Mouse (Mus musculus): ENCODE data around the gene Suv39h2. TPM values are rescaled to one million over a fixed set of nuclear protein-coding genes. Genes with fewer than 3 reads are reported as not detected.

Gene Suv39h2
- polyA plus RNA-seq (2014; fragmentation: Nextera tagmentation; extraction: Ambion mirVana) = 49.3 and 51.0 TPM in 2 replicates

DNA sequence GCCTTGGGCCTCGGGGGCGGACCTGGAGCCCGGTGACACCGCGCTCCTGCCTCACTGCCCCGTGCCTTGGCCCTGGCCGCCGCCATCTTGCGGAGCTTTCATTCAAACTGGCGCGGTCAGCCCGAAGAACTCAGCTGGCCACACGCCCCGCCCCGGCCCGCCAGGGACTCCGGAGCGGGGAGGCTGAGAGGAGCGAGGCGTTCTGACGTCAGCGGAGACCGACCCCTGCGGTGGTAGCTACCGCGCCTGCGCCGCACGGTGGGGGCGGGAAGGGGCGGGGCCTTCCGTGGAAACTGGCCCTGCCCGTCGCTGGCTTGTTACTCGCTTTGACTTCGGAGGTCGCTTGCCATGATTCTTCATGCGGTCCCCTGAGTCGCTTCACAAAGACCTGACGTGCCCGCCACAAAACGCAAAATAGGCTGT is at the start of gene Suv39h2:
Gene Suv39h2, minus strand, starts transcription at position 171 of the 423 bp plus-strand sequence.
- no peaks in the 10 kb centered on the region for H3K27me3 ChIP-seq (ENCODE audit: control insufficient read depth, insufficient read depth, low read length)
- no peaks in the 10 kb centered on the region for H3K9me3 ChIP-seq (ENCODE audit: control insufficient read depth, low read length)
- H3K4me3 ChIP-seq (ENCODE audit: low read depth, low read length) = peak within 1 kb of the TSS; percentile 85
- ATAC-seq (replicated peaks; ENCODE audit: low FRiP score) = peak; percentile 97
- peak within 1 kb of the TSS; percentile 95 for H3K9ac ChIP-seq (ENCODE audit: low read length)
- peak within 1 kb of the TSS; percentile 62 for H3K4me2 ChIP-seq (ENCODE audit: low read depth, low read length, severe bottlenecking)
- DNase-seq (ENCODE audit: low spot score) = peak; percentile 99
- H3K4me1 ChIP-seq (replicated peaks; ENCODE audit: control insufficient read depth, insufficient read depth, low read length) = no peaks in the 10 kb centered on the region
- under 1% methylated on average over 41 of the region's 42 CpGs for WGBS
- peak within 1 kb of the TSS; percentile 93 for H3K27ac ChIP-seq (ENCODE audit: low read depth, low read length)
- no peaks in the 10 kb centered on the region; the same call in 1 of the 2 replicates for H3K36me3 ChIP-seq (ENCODE audit: control insufficient read depth, insufficient read depth, low read length)

DNA sequence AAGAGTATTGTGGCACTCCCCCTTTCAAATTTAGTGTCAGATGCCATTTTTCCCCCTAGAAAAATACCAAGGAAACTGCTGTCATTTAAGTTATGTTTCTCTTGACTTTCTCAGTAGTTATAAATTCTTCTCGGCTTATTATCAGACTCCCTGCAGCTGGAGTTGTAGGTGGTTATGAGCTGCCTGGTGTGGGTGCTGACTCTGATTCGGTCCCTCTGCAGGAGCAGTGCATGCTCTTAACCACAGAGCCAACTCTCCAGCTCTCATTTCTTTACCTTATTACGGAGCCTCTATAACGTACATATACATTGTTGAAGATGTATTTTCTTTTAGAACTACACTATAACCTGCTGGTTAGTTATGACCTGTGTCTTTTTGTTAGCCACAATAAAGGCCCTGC is 47.7 kb upstream of the Suv39h2 start:
- WGBS = 81% methylated on average over 4 of the region's 4 CpGs
- no peak overlapping the region for H3K9ac ChIP-seq (ENCODE audit: low read length)
- H3K27ac ChIP-seq (ENCODE audit: low read depth, low read length) = no peak overlapping the region
- no peak overlapping the region for H3K4me2 ChIP-seq (ENCODE audit: low read depth, low read length, severe bottlenecking)
- no peak for ATAC-seq (replicated peaks; ENCODE audit: low FRiP score)
- no peak for DNase-seq (ENCODE audit: low spot score)
- no peaks in the 10 kb centered on the region for H3K4me1 ChIP-seq (replicated peaks; ENCODE audit: control insufficient read depth, insufficient read depth, low read length)
- no peaks in the 10 kb centered on the region for H3K36me3 ChIP-seq (ENCODE audit: control insufficient read depth, insufficient read depth, low read length)
- H3K9me3 ChIP-seq (ENCODE audit: control insufficient read depth, low read length) = no peaks in the 10 kb centered on the region
- no peaks in the 10 kb centered on the region for H3K27me3 ChIP-seq (ENCODE audit: control insufficient read depth, insufficient read depth, low read length)
- no peak overlapping the region for H3K4me3 ChIP-seq (ENCODE audit: low read depth, low read length)

GRCm38 (mm10) chr2:3512552-3513454 is 38.0 kb upstream of the Suv39h2 start, which contains the start of the genes Gm45902, Hspa14 and Cdnf:
Gene Gm45902 (minus strand): TSS chr2:3512790.
Gene Hspa14 (minus strand): TSS chr2:3512814.
Gene Cdnf (plus strand): TSS chr2:3513030.
- H3K4me1 ChIP-seq (replicated peaks; ENCODE audit: control insufficient read depth, insufficient read depth, low read length) = no peaks in the 10 kb centered on the region
- H3K27ac ChIP-seq (ENCODE audit: low read depth, low read length) = peak within 1 kb of the TSS; percentile 37
- H3K9ac ChIP-seq (ENCODE audit: low read length) = peak within 1 kb of the TSS; percentile 77
- no peaks in the 10 kb centered on the region for H3K27me3 ChIP-seq (ENCODE audit: control insufficient read depth, insufficient read depth, low read length)
- ATAC-seq (replicated peaks; ENCODE audit: low FRiP score) (peak; percentile 100), DNase-seq (ENCODE audit: low spot score) (peak; percentile 95)
- H3K4me3 ChIP-seq (ENCODE audit: low read depth, low read length) = peak within 1 kb of the TSS; percentile 79
- WGBS = under 1% methylated on average over 60 of the region's 60 CpGs
- no peaks in the 10 kb centered on the region for H3K9me3 ChIP-seq (ENCODE audit: control insufficient read depth, low read length)
- peaks cover 2% of the 10 kb centered on the region; the same call in 1 of the 2 replicates for H3K36me3 ChIP-seq (ENCODE audit: control insufficient read depth, insufficient read depth, low read length)
- peak within 1 kb of the TSS; percentile 58 for H3K4me2 ChIP-seq (ENCODE audit: low read depth, low read length, severe bottlenecking)

- peak overlapping the region; percentile 37; the same call in 1 of the 2 replicates for H3K27ac ChIP-seq (ENCODE audit: low read depth, low read length)
- peak overlapping the region; percentile 77 for H3K9ac ChIP-seq (ENCODE audit: low read length)
- H3K4me2 ChIP-seq (ENCODE audit: low read depth, low read length, severe bottlenecking) = peak overlapping the region; percentile 58
- H3K9me3 ChIP-seq (ENCODE audit: control insufficient read depth, low read length) = no peaks in the 10 kb centered on the region
- H3K4me3 ChIP-seq (ENCODE audit: low read depth, low read length) = peak overlapping the region; percentile 79
- H3K27me3 ChIP-seq (ENCODE audit: control insufficient read depth, insufficient read depth, low read length) = no peaks in the 10 kb centered on the region
- ATAC-seq (replicated peaks; ENCODE audit: low FRiP score) (no peak; the same call in 1 of the 2 replicates), DNase-seq (ENCODE audit: low spot score) (no peak)
- H3K36me3 ChIP-seq (ENCODE audit: control insufficient read depth, insufficient read depth, low read length) = peaks cover 3% of the 10 kb centered on the region; the same call in 1 of the 2 replicates
- under 1% methylated on average over 15 of the region's 15 CpGs for WGBS
- H3K4me1 ChIP-seq (replicated peaks; ENCODE audit: control insufficient read depth, insufficient read depth, low read length) = no peaks in the 10 kb centered on the region
Observed at GRCm38 (mm10) chr2:3512076-3512475, 37.2 kb upstream of the Suv39h2 start.

DNA sequence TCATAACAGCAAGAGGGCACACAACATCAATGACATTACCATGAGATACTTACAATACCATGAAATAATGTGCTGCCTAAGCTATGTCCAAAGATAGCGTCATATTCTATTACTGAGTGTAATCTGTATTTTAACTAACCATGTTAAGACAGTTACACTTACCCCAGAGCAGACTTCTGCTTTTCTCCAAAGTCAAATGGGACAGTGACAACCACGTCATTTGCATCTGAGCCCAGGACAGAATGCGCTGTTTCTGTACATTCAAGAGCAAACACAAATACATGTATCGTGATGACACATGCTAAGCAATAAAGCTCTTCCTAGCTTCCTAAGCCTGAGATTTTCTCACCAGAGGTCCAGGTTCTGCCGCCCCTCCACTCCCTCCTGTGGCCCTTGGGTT is 26.1 kb upstream of the Suv39h2 start:
- no peaks in the 10 kb centered on the region for H3K9me3 ChIP-seq (ENCODE audit: control insufficient read depth, low read length)
- DNase-seq (ENCODE audit: low spot score) = no peak
- no peak for ATAC-seq (replicated peaks; ENCODE audit: low FRiP score)
- no peaks in the 10 kb centered on the region for H3K27me3 ChIP-seq (ENCODE audit: control insufficient read depth, insufficient read depth, low read length)
- WGBS = 94% methylated on average over 5 of the region's 5 CpGs
- peaks cover 3% of the 10 kb centered on the region; the same call in 1 of the 2 replicates for H3K36me3 ChIP-seq (ENCODE audit: control insufficient read depth, insufficient read depth, low read length)
- H3K27ac ChIP-seq (ENCODE audit: low read depth, low read length) = no peak overlapping the region
- H3K9ac ChIP-seq (ENCODE audit: low read length) = no peak overlapping the region
- H3K4me1 ChIP-seq (replicated peaks; ENCODE audit: control insufficient read depth, insufficient read depth, low read length) = no peaks in the 10 kb centered on the region
- no peak overlapping the region for H3K4me2 ChIP-seq (ENCODE audit: low read depth, low read length, severe bottlenecking)
- H3K4me3 ChIP-seq (ENCODE audit: low read depth, low read length) = no peak overlapping the region

GRCm38 (mm10) chr2:3499543-3499942 is 24.7 kb upstream of the Suv39h2 start:
- DNase-seq (ENCODE audit: low spot score) = no peak
- WGBS = 94% methylated on average over 6 of the region's 6 CpGs
- ATAC-seq (replicated peaks; ENCODE audit: low FRiP score) = no peak
- Histone ChIP-seq H3K9ac (ENCODE audit: low read length) (no peak overlapping the region), H3K4me3 (ENCODE audit: low read depth, low read length) (no peak overlapping the region), H3K36me3 (ENCODE audit: control insufficient read depth, insufficient read depth, low read length) (peaks cover 7% of the 10 kb centered on the region; the same call in 1 of the 2 replicates), H3K9me3 (ENCODE audit: control insufficient read depth, low read length) (no peaks in the 10 kb centered on the region), H3K27me3 (ENCODE audit: control insufficient read depth, insufficient read depth, low read length) (no peaks in the 10 kb centered on the region), H3K4me2 (ENCODE audit: low read depth, low read length, severe bottlenecking) (no peak overlapping the region), H3K27ac (ENCODE audit: low read depth, low read length) (no peak overlapping the region), H3K4me1 (replicated peaks; ENCODE audit: control insufficient read depth, insufficient read depth, low read length) (no peaks in the 10 kb centered on the region)

DNA sequence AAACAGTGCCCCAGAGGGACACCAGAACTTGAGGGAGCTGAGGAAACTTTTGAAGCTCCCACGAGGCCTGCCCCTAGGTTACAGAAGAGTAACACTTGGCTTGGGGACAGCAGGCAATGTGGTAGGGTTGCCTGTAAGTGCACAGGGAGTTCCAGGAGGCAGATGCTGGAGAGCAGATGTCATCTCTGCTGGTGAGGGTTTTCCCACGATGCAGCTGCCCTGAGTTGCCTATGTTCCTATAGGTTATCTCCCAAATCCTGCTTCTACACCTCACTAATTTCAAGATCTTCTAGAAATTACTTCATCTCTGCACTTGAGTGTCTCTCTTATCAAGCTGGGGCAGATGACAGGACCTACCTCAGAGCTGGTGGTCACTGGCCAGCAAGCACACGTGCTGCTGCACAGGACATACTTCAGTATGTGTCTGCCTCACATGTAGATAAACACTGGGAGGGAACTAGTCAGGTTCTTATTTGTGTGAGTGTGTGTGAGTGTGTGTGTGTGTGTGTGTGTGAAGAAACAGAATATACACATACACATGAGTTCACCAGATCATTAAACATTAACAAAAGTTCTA is 19.1 kb upstream of the Suv39h2 start:
- no peak overlapping the region for H3K4me2 ChIP-seq (ENCODE audit: low read depth, low read length, severe bottlenecking)
- no peaks in the 10 kb centered on the region for H3K4me1 ChIP-seq (replicated peaks; ENCODE audit: control insufficient read depth, insufficient read depth, low read length)
- no peak overlapping the region for H3K4me3 ChIP-seq (ENCODE audit: low read depth, low read length)
- ATAC-seq (replicated peaks; ENCODE audit: low FRiP score) (no peak), DNase-seq (ENCODE audit: low spot score) (no peak)
- H3K27ac ChIP-seq (ENCODE audit: low read depth, low read length) = no peak overlapping the region
- 89% methylated on average over 3 of the region's 3 CpGs for WGBS
- no peaks in the 10 kb centered on the region for H3K27me3 ChIP-seq (ENCODE audit: control insufficient read depth, insufficient read depth, low read length)
- no peaks in the 10 kb centered on the region for H3K9me3 ChIP-seq (ENCODE audit: control insufficient read depth, low read length)
- H3K36me3 ChIP-seq (ENCODE audit: control insufficient read depth, insufficient read depth, low read length) = peaks cover 17% of the 10 kb centered on the region; the same call in 1 of the 2 replicates
- no peak overlapping the region for H3K9ac ChIP-seq (ENCODE audit: low read length)

DNA sequence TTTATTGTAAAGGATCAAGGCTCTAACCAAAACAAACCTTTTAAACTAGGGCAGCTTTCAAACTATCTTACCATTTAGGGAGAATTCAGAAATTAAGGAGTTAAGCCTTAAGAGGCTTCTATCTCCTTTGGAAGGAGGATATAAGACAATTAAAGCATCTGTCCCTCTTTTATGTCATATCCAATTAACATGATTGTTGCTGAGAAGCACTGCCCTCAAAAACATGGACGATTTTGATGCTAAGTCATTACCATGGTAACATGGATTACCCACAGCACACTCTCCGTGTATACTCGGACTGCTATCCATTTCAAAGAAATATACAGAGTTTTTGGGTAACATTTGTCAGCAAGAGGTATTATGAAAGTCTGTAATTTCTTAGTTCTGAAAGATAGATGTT is 15.0 kb upstream of the Suv39h2 start:
- Histone ChIP-seq H3K4me2 (ENCODE audit: low read depth, low read length, severe bottlenecking) (no peak overlapping the region), H3K9ac (ENCODE audit: low read length) (no peak overlapping the region), H3K36me3 (ENCODE audit: control insufficient read depth, insufficient read depth, low read length) (peaks cover 10% of the 10 kb centered on the region; the same call in 1 of the 2 replicates), H3K9me3 (ENCODE audit: control insufficient read depth, low read length) (no peaks in the 10 kb centered on the region), H3K4me3 (ENCODE audit: low read depth, low read length) (no peak overlapping the region), H3K27me3 (ENCODE audit: control insufficient read depth, insufficient read depth, low read length) (no peaks in the 10 kb centered on the region), H3K27ac (ENCODE audit: low read depth, low read length) (no peak overlapping the region), H3K4me1 (replicated peaks; ENCODE audit: control insufficient read depth, insufficient read depth, low read length) (no peaks in the 10 kb centered on the region)
- no peak for DNase-seq (ENCODE audit: low spot score)
- no peak for ATAC-seq (replicated peaks; ENCODE audit: low FRiP score)
- 89% methylated on average over 3 of the region's 3 CpGs for WGBS
